Mouse (Mus musculus) A20 (cell line): Measurements from ENCODE around the gene Sema7a.

Experiments used
- DNase-seq: peaks from one replicate; pipeline ENCODE4 v3.0.0-alpha.2; 2011; ENCODE audit warnings: low read depth, low spot score

Gene Sema7a

DNA sequence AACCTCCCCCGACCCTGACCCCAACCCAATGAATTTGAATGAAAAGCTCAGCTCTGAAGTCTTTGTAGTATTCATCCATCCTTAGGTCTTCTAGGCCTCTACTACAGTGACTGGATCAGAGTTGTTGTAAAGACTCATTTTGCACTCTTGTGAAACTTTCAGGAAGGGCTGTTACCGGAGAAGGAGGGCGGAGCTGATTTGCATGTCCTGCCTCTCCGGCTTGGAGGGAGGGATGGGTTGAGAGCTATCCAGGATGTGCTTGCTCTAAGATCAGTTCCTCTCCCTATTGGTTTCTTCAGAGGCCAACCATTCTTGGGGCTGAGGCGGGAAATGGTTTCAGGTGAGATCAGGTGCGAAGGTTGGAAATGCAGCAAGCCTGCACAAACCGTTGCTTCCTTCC lies 71.1 kb downstream of the Sema7a start:
- no peak for DNase-seq

DNA sequence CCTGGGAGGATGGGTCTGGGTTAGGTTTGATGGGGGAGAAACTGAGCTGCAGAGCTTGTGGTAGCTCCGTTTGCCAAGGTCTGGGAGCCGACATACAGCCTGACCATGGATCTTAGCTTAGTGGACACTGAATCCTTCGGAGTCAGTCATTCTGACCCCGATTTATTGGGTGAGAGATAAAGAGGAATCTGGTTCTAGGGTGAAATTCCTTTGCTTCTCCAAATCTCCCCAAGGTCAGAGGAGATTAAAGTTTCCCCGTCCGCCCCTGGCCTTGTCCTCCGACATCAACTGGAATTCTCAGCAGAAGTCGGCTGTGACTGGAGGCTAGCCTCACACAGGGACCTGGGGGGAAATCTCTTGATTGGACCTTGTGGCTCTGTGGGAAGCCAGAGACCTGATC lies 71.6 kb downstream of the Sema7a start:
- DNase-seq: no peak
